Mouse (Mus musculus): Measurements from ENCODE around the gene Hgfac. TPM values are rescaled to one million over a fixed set of nuclear protein-coding genes. Genes with fewer than 3 reads are reported as not detected.

Gene Hgfac
- total and polyA plus RNA-seq, 3 experiments = not detected

GRCm38 (mm10) chr5:35058216-35058615 lies 16.9 kb downstream of the Hgfac start:
- in situ Hi-C loops (cut with MboI; ENCODE audit: low pct_ligation_motif_present, low pct_unique_long_range_greater_than_20kb, low sequenced_read_pairs) = no loop called here
- no peaks in the 10 kb centered on the region for H3K9me3 ChIP-seq (replicated peaks; ENCODE audit: low read length)
- H3K27ac ChIP-seq (ENCODE audit: insufficient read depth, low read depth) = no peak overlapping the region
- DNase-seq (ENCODE audit: extremely low read depth) = no peak
- no peak overlapping the region for H3K9ac ChIP-seq (ENCODE audit: insufficient read depth, low read depth)
- no peaks in the 10 kb centered on the region for H3K36me3 ChIP-seq (replicated peaks in 1 of 2; ENCODE audit: control insufficient read depth in 1 of 2, insufficient read depth in 1 of 2, low read length in 1 of 2)
- TF ChIP-seq MYC (IDR thresholded peaks at IDR 0.05; ENCODE audit: low read depth, low read length) = no peak
- TF ChIP-seq NRF1 (IDR thresholded peaks at IDR 0.05; ENCODE audit: low read depth, low read length) = no peak
- no peak for TF ChIP-seq CTCF (conservative IDR thresholded peaks at IDR 0.05 in 1 of 2, IDR thresholded peaks at IDR 0.05 in 1 of 2; ENCODE audit: low read depth in 2 of 2, low read length in 2 of 2)
- TF ChIP-seq ETS1 (conservative IDR thresholded peaks at IDR 0.05; ENCODE audit: low read depth, low read length) = no peak
- no peak for TF ChIP-seq POLR2AphosphoS2 (IDR thresholded peaks at IDR 0.05; ENCODE audit: low read depth, low read length)
- TF ChIP-seq MAZ (IDR thresholded peaks at IDR 0.05; ENCODE audit: low read depth, low read length) = no peak
- TF ChIP-seq IRF4 (IDR thresholded peaks at IDR 0.05; ENCODE audit: low read depth, low read length) = no peak
- no peak for TF ChIP-seq RAD21 (IDR thresholded peaks at IDR 0.05; ENCODE audit: low read depth, low read length)
- TF ChIP-seq E2F4 (IDR thresholded peaks at IDR 0.05; ENCODE audit: insufficient replicate concordance, low read depth, low read length) = no peak
- TF ChIP-seq POLR2A (IDR thresholded peaks at IDR 0.05; ENCODE audit: low read depth, low read length) = no peak
- no peak for TF ChIP-seq MEF2A (IDR thresholded peaks at IDR 0.05; ENCODE audit: borderline replicate concordance, low read depth, low read length)
- TF ChIP-seq ZC3H11A (IDR thresholded peaks at IDR 0.05; ENCODE audit: low read depth, low read length) = no peak
- TF ChIP-seq GABPA (IDR thresholded peaks at IDR 0.05; ENCODE audit: insufficient replicate concordance, low read depth, low read length) = no peak
- TF ChIP-seq JUN (IDR thresholded peaks at IDR 0.05; ENCODE audit: insufficient read depth, low read depth, low read length) = no peak
- TF ChIP-seq MAX (IDR thresholded peaks at IDR 0.05; ENCODE audit: low read length) = no peak
- TF ChIP-seq PAX5 (IDR thresholded peaks at IDR 0.05; ENCODE audit: low read length) = no peak
- no peak for TF ChIP-seq MAFK (IDR thresholded peaks at IDR 0.05; ENCODE audit: insufficient replicate concordance, low read length)
- no peak for TF ChIP-seq USF2 (conservative IDR thresholded peaks at IDR 0.05; ENCODE audit: low read depth, low read length)
- TF ChIP-seq BHLHE40 (IDR thresholded peaks at IDR 0.05; ENCODE audit: low read depth, low read length) = no peak
- TF ChIP-seq SMC3 (IDR thresholded peaks at IDR 0.05; ENCODE audit: low read depth, low read length) = no peak
- no peak overlapping the region for H3K4me3 ChIP-seq (replicated peaks in 1 of 3; ENCODE audit: low read depth in 2 of 3, low read length in 2 of 3, poor library complexity in 1 of 3)
- H3K4me2 ChIP-seq (ENCODE audit: insufficient read depth, low read depth, poor library complexity, severe bottlenecking) = no peak overlapping the region
- H3K27me3 ChIP-seq (replicated peaks) = peaks cover 99% of the 10 kb centered on the region
- dilution Hi-C loops (cut with MboI; ENCODE audit: extremely low pct_ligation_motif_present, extremely low pct_unique_long_range_greater_than_20kb, low sequenced_read_pairs) = no loop called here
- H3K4me1 ChIP-seq (ENCODE audit: control insufficient read depth in 1 of 2, insufficient read depth in 2 of 2) = peaks cover 0 to 6% of the 10 kb centered on the region in 2 experiments; a peak in 1 of 4 replicates
- H3K79me2 ChIP-seq (replicated peaks; ENCODE audit: control insufficient read depth, extremely low read depth, insufficient read depth, poor library complexity, severe bottlenecking) = no peaks in the 10 kb centered on the region

DNA sequence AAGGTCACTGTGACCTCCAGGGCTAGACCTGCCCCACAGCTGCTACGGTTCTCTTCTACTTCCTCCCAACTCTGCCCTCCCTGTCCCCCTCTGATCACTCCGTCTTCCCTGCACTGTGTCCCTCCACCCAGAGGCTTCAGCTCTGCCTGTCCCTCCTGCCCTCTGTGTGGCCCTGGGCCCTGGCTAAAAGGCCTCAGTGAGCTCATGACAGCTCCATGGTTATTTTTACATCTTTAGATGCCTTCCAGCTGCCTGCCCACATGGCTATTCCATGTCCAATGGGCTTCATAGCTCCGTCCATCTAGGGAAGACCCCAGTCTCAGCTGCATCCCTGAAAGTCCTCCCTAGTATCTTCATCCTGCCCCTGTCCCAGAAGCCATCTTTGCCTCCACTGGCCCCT lies 18.8 kb downstream of the Hgfac start:
- H3K27ac ChIP-seq (ENCODE audit: insufficient read depth, low read depth) = no peak overlapping the region
- DNase-seq (ENCODE audit: extremely low read depth) = no peak
- no peaks in the 10 kb centered on the region for H3K9me3 ChIP-seq (replicated peaks; ENCODE audit: low read length)
- no peak overlapping the region for H3K4me2 ChIP-seq (ENCODE audit: insufficient read depth, low read depth, poor library complexity, severe bottlenecking)
- dilution Hi-C loops (cut with MboI; ENCODE audit: extremely low pct_ligation_motif_present, extremely low pct_unique_long_range_greater_than_20kb, low sequenced_read_pairs) (no loop called here), in situ Hi-C loops (cut with MboI; ENCODE audit: low pct_ligation_motif_present, low pct_unique_long_range_greater_than_20kb, low sequenced_read_pairs) (no loop called here)
- H3K4me1 ChIP-seq (ENCODE audit: control insufficient read depth in 1 of 2, insufficient read depth in 2 of 2) = 0 out of 4 replicates have a peak, but pooled peaks cover 0 to under 1% of the 10 kb centered on the region in 2 experiments
- no peaks in the 10 kb centered on the region for H3K36me3 ChIP-seq (replicated peaks in 1 of 2; ENCODE audit: control insufficient read depth in 1 of 2, insufficient read depth in 1 of 2, low read length in 1 of 2)
- H3K4me3 ChIP-seq (replicated peaks in 1 of 3; ENCODE audit: low read depth in 2 of 3, low read length in 2 of 3, poor library complexity in 1 of 3) = no peak overlapping the region
- TF ChIP-seq MAZ (IDR thresholded peaks at IDR 0.05; ENCODE audit: low read depth, low read length) = no peak
- TF ChIP-seq ZNF384 (IDR thresholded peaks at IDR 0.05; ENCODE audit: low read depth, low read length) = no peak
- TF ChIP-seq PAX5 (IDR thresholded peaks at IDR 0.05; ENCODE audit: low read length) = no peak
- TF ChIP-seq JUND (conservative IDR thresholded peaks at IDR 0.05; ENCODE audit: low read depth, low read length) = no peak
- TF ChIP-seq SMC3 (IDR thresholded peaks at IDR 0.05; ENCODE audit: low read depth, low read length) = no peak
- no peak for TF ChIP-seq SIN3A (IDR thresholded peaks at IDR 0.05; ENCODE audit: low read length)
- TF ChIP-seq CTCF (conservative IDR thresholded peaks at IDR 0.05 in 1 of 2, IDR thresholded peaks at IDR 0.05 in 1 of 2; ENCODE audit: low read depth in 2 of 2, low read length in 2 of 2) = no peak
- TF ChIP-seq RAD21 (IDR thresholded peaks at IDR 0.05; ENCODE audit: low read depth, low read length) = no peak
- TF ChIP-seq UBTF (IDR thresholded peaks at IDR 0.05; ENCODE audit: low read depth, low read length) = no peak
- H3K79me2 ChIP-seq (replicated peaks; ENCODE audit: control insufficient read depth, extremely low read depth, insufficient read depth, poor library complexity, severe bottlenecking) = no peaks in the 10 kb centered on the region
- H3K27me3 ChIP-seq (replicated peaks) = peaks cover 93% of the 10 kb centered on the region
- no peak overlapping the region for H3K9ac ChIP-seq (ENCODE audit: insufficient read depth, low read depth)

Measured in CH12.LX (cell line).